Mouse (Mus musculus) cerebellum, adult 9-10 months (tissue): ENCODE measurements around the gene Ctsd.
"Not testable (repeated sequence)": the region's sequence is repeated elsewhere in the genome, so short reads cannot be mapped to it uniquely, and the experiment has no call there.

ENCODE experiments used
- DNase-seq: peaks from one replicate; pipeline ENCODE4 v3.0.0; 2022

The Ctsd gene

DNA sequence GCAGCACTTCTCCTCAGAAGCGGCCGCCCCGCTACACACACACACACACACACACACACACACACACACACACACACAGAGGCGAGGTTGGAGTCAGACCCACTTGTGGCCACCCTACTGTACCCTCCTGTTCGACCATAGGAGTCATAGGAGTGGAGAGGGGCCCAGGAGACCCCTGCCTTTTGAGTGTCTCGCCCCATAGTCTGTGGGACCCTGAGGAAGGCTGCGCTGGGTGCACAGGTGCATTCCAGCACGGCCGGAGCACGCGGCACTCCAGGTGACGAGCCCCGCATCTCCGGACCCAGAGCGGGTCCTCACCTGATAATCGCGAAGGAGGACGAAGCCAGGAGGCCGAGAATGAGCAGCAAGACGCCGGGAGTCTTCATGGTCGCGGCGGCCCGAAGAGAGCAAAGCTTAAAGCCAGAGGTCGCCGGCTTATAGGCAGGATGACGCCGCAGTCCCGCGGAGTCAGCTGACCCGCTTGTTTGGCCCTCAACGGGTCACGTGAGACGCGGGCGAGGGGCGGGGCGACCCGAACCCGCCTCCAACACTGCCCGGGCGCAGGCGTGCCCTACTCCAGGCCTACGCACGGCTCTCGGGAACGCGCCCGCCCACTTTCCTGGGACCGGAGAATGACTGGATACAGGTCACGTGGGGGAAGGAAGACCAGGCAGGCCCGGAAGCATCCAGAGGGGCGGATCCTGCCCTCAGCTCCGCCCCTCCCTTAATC, at the start of gene Ctsd:
Gene Ctsd (minus strand): TSS at position 620 of the 730 bp plus-strand sequence.
- DNase-seq, result peak; percentile 99

DNA sequence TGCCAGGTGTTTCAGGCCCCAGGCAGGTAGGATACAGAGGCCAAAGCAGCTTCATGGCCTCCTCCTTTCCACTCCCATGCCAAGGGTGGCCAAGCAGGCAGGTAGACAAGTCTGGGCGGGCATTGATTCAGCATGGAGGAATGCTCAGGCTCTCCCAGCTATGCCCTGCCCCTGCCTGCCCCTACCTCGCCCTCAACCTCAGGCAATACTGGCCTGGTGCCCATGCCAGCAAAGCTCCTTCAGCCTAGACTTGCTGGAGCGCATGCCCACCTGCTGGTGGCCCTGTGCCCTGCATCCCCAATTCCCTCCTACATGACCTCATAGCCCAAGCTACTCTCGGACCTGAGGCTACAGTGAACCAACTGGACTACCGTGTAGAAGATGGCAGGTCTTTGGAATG, 49.5 kb upstream of the Ctsd start:
- no peak for DNase-seq

DNA sequence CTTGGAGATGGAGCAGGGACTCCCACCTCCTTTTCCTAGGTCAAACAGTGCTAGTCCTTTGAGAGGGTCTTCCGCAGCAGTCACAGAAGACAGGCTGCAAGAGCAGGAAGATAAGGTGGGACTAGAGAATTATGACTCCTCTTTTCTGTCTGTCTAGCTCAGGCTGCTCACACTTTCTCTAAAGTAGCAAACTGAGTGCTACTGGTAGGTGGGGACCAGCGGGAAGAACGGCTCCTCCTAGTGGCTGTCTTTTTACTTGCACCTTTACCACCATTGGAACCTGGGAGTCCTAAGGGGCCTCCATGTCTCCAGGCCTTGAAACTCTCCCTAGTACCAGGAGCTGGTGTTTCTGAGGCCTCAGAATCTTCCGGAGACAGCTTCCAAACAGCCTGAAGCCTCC, 47.7 kb upstream of the Ctsd start:
- peak; percentile 84 for DNase-seq

DNA sequence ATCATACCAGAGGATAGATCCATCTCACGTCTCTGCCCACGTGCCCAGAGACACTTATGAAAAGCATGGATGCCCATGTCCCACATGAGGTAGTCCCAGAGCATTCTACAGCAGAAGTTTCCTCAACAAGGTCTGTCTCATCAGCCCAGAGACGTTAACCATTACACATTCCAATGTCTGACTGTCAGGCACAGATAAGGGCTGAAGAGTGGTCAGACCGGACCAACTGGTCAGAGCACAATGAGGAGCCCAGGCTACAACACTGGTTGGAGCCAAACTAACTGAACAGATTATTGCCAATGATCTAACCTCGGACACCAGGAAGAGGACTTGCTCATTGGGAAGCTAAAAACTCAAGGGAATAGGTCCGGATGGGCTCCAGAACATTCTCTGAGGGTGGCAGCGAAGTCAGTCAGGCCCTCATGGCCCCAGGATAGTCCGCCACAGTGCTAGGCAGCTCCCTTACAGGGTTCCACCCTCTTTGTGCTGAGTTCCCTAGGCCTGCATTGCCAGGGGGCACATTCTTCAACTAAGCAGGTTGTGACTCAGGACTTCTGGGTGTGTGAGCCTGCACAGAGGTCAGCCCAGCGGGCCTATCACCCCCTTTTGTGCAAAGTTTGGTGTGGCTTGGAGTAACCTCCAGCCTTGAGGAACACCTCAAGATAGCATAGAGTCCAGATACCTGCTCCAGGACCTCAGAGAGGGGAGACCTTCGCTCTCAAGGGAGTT, 46.5 kb upstream of the Ctsd start, which contains the start of gene Syt8:
Gene Syt8 (plus strand): TSS at position 714 of the 729 bp plus-strand sequence.
- DNase-seq, result no peak

DNA sequence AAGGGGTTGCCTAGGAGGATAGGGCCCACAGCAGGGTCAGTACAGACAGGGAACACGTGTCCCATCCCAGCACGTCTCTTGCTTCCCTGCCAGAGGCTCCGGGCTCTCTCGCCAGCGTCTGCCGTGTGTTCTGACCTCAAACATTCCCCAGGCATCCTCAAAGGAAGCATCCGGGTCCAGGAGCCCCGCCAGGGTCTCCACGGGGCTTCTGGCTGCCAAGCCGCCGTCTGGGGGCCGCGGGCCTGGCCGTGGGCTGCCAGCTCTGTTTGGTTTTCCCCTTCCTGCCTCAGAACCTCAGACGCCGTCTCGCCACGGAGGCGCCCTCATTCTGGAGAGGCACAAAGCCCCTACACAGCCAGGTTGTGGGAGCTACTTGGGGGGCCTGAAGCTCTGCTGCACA, 45.8 kb upstream of the Ctsd start:
- DNase-seq, result no peak

DNA sequence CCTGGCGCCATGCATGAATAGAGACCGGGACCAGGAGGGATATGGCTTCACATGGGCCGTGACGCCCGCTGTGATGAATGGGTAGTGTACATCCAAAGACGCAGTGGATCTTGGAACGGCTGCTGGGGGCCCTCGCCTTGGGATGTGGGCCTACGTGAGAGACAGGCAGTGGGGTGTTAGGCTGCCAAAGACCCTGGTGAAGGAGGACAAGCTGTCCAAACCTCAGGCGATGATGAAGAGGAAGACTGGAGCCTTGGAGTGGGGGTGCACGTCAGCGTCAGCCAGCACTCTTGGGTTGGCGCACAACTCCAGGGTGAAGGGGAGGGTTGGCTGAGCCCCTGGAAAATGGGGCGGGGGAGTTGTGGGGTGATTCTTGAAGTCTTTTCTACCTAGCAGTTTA, 43.3 kb upstream of the Ctsd start:
- DNase-seq, result no peak

DNA sequence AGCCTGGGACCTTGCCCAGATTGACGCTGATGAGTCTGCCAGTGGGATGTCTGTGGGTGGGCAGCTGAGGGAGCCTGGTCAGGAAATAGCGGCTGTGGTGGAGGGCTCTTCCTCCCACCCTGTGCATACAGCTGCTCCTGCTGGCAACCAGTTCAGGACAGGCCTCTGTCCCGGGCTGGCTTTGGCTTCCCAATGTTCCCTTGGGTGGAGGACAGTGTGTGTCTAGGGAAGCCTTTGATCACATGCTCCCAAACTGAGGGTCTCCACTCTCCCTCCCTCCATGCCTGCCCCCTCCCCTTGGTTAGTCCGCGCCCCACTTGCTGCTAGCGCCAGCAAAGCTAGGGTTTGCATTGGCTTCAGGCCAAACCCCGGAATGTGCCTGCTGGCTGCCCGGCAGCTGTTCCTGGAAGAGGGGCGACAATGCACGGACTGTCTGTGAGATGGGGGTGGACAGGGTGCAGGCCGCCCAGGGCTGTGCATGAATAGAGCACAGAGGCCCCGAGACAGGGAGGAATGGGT, 42.4 kb upstream of the Ctsd start:
- DNase-seq, result no peak

DNA sequence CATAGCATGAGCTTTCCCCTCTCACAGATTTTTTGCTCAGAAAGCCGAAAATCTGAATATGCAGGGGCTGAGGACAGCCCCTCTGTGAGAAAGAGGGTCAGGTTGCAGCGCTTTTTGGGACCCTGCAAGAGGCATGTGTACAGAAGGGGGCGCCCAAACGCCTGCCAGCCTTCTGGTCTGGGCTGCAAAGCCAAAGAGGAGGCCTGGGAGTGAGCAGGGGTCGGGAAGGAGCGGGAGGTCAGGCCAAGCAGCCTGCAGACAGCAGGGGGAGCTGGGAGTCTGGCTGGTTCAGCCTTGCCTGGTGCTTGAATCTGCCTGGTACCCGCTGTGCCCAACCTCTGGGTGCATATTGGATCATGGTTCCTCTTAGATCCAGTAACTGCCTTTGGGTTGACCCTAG, 40.4 kb upstream of the Ctsd start:
- no peak for DNase-seq

DNA sequence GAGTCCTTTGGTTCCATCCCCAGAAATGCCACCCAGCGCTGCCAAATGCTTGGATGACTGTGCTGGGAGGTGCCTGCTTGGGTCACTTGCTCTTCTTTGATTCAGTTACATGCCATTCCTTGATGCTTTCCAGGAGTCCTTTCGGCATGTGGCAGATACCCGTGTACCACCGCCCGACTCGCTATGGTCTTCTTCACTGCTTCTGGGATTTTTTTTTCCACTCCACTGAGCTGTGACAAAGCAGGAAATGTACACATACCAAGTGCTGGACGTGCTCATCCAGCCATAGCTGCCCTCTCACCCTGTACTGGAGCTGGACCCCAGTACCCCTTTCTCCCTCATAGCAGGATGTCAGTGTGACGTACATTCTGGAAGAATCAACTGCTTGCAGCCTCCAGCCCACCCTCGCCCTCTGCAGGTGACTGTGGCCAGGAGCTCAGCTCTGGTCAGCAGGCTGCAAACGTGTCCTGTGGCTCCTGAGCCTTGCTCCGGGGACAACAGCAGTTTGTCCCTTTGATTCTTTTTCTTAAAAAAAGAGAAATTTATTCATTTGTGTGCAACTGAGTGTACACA, 37.9 kb upstream of the Ctsd start:
- DNase-seq, result peak; percentile 45

DNA sequence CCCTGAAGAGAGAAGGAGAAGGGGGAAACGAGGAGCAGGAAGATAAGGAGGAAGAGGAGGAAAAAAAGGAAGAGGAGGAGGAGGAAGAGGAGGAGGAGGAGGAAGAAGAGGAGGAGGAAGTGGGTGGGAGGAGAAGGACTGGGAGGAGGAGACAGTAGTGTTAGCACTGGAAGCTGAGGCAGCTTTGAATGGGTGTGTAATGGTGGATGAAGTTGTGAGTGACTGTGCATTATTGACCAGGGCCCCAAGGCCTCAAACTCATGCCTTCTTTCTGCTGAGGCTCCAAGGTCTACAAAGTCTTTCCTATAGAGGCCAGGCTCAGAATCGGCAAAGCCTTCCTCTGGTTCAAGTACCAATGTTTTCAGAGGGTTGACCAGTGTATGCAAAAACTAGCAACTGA, 34.0 kb upstream of the Ctsd start:
- no peak for DNase-seq

DNA sequence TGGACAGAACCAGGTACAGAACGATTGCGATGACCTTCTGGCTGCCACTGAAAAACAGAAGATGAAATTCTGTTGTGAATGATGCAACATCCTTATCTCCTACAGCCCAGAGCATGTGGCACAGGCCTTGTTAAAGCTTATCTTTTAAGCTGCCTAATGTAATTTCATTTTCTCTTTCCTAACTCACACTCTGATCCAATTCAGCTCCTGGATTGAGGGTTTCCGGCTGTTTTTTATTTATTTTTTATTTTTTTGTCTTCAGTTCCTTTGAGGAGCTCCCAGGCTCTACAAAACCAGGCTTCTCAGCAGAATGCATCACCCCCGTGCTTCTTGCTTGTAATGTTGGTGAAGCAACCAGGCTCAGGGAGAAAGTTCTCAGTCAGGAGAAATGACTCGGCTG, 32.0 kb upstream of the Ctsd start:
- DNase-seq, result no peak

DNA sequence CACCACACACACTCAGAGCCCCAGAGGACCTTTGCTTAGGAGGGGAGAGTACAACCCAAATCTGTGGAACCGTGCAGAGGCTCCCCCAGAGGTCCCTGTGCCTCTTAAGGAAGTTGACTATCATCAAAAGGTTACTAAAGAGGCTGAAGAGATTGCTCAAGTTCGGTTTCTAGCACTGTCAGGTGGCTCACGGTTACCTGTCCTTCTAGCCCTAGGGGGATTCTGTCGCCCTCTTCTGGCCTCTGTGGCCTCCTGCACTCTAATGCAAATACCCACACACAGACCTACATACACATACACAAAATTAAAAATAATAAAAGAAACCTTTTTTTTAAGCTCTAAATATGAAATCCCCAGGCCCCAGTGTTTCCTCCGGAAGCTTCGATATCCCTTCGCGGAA, 30.8 kb upstream of the Ctsd start:
- DNase-seq, result no peak

DNA sequence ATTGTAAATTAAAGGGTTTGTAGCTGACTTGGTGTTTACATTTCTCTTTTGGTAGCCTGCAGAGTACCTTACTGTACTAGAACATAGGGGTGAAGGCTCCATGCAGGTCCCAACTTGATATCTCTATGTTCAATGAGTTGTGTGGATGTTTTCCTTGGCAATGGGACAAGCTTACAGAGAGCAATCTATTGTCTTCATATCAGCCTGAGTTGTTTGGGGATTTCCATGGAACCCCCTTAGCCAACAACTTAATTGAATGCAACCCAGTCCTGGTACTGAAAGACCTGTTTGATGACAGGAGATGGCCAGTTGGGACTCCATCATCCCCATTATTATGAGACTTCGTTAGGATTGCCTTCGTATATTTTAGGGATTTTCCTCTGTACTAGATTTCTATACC, 30.2 kb upstream of the Ctsd start:
- no peak for DNase-seq

DNA sequence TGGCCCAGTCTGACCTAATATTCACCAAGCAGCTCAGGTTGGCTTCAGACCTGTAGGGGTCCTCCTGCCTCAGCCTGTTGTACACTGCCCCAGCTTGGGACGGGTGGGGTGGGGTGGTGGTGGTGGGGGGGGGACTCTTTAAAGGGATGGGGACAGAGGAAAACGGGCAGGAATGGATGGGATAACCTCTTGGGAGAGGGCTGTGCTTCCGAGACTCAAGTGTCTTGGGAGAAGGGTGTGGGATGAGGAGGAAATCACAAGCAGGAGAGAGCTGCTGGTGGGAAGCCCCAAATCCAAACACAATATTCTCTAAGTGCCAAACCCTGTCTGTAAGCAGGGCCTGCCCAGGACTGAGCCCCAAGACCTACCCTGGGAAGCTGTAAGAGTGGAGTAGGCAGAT, 28.4 kb upstream of the Ctsd start:
- DNase-seq, result no peak

DNA sequence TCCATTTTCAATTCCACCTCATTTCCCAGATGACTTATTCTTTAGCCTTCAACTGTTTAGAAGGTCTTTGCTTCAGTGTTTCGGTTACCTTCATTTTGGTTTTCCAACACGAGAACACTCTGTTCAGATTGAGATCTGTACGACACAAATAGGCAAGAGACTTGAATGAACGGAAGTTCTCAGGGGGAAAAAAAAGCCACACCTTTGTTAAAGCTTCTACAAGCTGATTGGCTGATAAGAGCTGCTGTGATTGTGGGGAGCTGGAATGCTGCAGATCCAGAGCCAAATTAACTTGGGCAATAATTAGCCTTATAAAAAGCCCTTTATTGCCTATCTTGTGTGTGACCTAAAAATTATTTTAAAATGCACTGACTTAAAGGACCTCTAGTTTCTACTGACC, 27.5 kb upstream of the Ctsd start:
- no peak for DNase-seq

DNA sequence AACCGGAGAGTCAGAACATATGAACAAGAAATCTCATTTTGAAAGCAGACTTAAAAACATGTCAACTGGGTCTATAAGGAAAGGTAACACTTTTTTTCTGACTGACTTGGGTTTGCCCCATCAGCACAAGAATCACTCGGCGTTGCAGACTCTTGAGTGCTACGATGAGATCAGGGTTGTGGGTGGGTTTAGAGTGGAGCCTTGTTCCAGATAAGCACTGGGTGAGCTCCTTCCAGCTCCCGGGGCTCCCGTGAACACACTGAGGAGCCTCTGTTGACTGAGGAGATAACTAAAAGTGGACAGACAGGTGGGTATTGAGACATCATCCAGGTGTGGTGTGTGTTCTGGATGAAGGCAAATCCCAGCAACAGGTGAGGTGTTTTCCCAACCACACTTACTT, 25.4 kb upstream of the Ctsd start:
- no peak for DNase-seq

DNA sequence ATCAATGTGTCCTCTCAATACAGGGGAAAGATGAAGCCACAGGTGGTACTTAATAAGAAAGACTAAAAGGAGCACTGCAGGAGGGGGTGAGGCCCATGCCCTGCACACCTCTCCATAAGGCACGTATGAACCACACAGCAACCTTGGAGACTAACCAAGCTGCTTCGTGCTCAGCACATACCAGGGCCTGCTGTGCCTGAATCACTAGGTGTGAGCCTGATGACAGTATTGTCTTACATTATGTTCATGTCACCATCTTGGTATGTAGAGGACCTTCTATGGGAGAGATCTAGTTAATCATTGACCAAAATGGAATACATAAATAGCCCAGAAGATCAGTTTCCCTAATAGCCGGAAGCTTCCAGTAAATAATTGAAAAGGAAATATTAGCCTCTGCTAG, 21.8 kb upstream of the Ctsd start:
- no peak for DNase-seq

DNA sequence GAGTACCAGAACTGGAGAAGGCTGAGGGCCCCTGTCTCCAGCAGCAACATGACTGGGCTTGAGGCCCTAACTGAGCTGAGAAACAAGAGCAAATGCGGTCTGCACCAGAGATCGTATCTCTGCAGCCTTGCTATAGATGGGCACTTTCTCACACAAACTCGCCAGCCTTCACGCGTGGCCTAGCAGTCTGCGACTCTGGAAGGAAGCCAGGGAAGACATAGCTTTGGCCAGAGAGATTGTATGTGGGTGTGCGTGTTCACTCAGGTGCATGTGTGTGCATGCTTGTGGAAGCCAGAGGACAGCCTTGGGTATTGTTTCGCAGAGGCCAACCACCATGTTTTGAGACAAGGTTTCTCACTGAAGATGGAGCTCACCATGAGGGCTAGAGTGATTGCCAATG, 20.8 kb upstream of the Ctsd start:
- no peak for DNase-seq

DNA sequence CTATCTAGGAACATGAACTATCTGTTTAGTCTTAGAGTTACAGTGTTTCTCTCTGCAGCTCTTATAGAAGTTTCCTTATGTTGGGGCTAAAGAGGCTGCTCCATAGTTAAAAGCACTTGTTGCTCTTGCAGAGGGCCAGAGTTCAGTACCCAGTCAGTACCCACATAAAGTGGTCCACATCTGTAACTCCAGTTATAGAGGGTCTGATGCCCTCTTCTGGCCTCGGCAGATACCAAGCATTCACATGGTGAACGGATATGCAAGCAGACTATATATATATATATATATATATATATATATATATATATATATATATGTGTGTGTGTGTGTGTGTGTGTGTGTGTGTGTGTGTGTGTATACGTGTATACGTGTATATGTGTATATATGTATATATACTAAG, 20.1 kb upstream of the Ctsd start:
- no peak for DNase-seq

DNA sequence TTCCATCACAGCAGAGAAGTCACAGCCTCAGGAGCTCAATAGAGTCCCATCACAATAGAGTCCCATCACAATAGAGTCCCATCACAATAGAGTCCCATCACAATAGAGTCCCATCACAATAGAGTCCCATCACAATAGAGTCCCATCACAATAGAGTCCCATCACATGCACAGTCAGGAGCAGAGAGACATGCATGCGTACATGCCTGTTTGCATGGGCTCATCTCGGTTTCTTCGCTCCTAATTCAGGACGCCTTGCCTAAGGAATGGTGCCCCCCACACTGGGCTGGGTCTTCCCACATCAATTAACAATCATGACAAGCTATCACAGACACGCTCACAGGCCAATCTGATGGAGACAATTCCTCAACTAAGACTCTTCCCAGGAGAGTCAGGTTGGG, 17.3 kb upstream of the Ctsd start:
- not testable (repeated sequence) for DNase-seq

DNA sequence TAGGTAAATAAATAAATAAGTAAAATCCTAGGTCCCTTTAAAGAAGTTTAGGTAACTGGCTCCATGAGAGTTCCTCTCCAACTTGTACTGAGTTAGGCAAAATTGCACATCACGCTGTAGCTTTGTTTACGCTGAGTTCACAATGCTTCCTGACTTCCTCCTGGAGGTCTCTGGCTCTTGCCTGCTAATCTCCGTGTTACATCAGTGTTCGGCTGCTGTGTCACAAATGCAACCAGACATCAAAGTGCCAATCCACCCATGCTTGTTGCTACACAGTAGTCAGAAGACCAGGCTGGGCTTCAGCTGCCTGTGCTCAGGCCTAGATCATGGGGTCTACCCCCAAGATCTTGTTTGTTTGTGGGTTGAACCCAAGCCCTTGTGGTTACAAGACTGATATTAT, 15.8 kb upstream of the Ctsd start:
- DNase-seq, result no peak

DNA sequence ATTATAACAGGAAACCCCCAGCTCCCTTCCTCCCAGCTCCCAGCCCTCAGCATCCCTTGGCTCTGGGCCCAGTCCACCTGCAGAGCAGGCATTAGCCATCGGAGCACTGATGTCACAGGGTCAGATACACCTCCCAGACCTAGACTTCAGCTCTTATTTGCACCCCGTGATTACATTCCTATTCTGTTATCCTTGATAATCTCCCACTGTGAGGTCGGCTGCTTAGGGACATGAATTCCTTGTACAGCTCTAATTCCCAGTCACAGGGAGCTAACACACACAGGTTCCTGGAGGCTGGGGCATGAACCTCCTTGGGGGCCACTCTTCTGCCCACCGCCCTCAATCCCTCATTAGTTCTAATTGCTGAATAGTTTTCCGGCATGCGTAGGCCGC, 12.9 kb upstream of the Ctsd start:
- DNase-seq, result no peak

DNA sequence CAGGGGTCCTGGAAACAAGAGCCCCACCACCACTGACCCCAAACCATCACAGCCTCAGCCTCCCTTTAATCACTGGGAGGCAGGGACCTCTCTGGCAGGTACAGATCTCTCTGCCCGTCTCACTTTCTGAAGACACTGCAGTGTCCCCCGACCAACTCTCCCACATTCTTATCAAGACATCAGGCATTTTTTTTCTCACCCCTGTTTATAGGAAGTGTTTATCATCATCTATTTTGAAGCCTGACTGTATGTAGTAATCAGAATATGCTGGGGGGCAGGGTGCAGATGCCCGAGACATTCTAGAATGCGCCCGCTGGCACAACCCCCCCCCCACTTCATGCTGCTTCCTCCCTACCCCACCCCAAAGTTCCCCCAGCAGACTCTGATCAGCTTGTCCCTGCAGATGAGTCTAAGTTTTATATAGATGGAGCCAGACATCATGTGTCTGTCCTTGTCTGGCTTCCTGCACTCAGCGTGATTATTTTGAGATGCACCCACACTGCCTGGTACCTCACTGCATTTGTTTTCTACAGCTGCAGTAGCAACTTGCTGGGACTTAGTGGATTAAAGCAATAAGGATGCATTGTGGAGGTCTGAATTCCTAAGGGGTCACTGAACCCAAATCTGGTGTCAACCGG, 12.4 kb upstream of the Ctsd start:
- no peak for DNase-seq

DNA sequence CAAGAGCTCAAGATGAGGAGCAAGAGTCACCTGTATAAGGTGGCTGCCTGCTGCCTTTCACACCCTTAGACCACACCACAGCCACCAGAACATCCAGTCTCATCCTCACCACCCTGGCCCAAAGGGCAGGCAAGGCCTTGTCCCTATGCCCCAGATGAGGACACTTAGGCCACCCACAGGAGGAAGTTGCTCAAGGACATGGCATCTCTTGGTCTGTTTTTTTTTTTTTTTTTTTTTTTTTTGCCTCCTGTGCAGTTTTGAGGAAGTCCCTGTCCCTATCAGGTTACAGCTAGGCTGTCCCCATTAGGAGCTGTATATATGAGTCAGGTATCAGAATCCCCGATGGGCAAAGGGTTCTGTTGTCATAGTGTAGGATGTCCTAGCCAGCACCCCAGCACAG, 11.4 kb upstream of the Ctsd start:
- DNase-seq, result no peak
